Mouse (Mus musculus): ENCODE measurements around the gene Smim6.

GRCm38 (mm10) chr11:115957971-115958370 lies 46.2 kb downstream of the Smim6 start:
- TF ChIP-seq CTCF (IDR thresholded peaks at IDR 0.05) = no peak
- TF ChIP-seq EP300 (IDR thresholded peaks at IDR 0.05; ENCODE audit: insufficient read depth, low read depth, low read length) = no peak
